8 mouse cellular contexts compared by ENCODE assay signal in the genomic region with DNA sequence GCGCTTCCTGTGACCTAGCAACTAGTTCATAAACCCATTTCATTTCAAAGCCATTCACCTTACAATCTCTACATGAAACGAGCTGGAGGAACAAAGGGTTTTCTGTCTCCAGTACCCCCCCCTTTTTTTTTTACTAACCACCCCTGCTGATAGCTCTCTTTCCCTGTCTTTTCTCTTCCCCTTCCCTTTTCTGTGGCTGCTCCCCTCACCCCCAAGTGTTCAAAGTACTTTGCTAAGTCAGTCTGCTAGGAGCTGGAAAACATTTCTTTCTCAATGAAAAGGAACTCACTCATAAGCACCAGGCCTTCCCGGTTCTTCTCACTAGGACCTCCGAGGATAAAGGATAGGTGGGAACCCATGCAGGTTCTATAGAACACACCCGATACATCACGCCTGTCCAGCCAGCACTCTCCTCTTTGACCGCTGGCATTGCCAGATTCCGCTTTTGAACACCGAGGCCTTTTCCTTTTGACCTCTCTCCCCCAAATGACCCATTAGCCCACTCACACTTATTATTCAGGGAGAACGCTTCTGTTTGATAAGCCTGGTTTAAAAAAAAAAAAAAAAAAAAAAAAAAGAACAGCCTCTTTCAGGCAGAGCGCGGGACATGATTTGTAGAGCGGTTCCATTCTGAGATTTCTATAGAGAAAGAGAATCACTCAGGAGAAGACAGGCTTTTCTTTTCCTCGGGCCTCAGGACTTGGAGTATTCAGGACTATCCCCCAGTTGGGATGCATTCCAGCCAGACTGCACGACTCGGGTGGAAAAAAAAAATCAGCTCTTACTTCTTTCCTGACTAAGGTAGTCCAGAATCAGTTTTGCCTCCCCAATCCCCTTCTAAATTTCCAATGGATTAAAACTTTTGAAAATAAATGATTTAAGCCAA.
DNase-seq lines count a peak whose midpoint lies in the region; ATAC-seq and TF ChIP-seq lines count a peak whose summit lies in the region.

No protein-coding gene starts in this region.

- 33% methylated on average over 16 of the region's 16 CpGs for WGBS in thymus, adult 2 months
- 7% methylated on average over 16 of the region's 16 CpGs for WGBS in liver, embryonic 12.5 days (ENCODE audit: insufficient replicate concordance)
- WGBS in stomach, embryonic 16.5 days, result 5% methylated on average over 16 of the region's 16 CpGs

- H3K27ac ChIP-seq in thymus, adult 2 months (ENCODE audit: control insufficient read depth, insufficient read depth, low read length), result 0 out of 2 replicates have a peak overlapping the region, but pooled peaks have one; percentile 30
- no peak overlapping the region for H3K27ac ChIP-seq in liver, embryonic 12.5 days
- peak overlapping the region; percentile 96 for H3K27ac ChIP-seq in stomach, embryonic 16.5 days (ENCODE audit: low read length)

- no peaks in the 10 kb centered on the region for H3K27me3 ChIP-seq in thymus, adult 2 months (ENCODE audit: control insufficient read depth, insufficient read depth, low read length)
- H3K27me3 ChIP-seq in liver, embryonic 12.5 days (replicated peaks), result peaks cover 48% of the 10 kb centered on the region
- no peaks in the 10 kb centered on the region for H3K27me3 ChIP-seq in stomach, embryonic 16.5 days (ENCODE audit: control insufficient read depth, insufficient read depth, low read length)

- no peaks in the 10 kb centered on the region for H3K9me3 ChIP-seq in liver, embryonic 12.5 days (replicated peaks)
- no peaks in the 10 kb centered on the region for H3K9me3 ChIP-seq in stomach, embryonic 16.5 days (replicated peaks; ENCODE audit: control insufficient read depth, low read length)

- TF ChIP-seq POLR2A in thymus, adult 2 months (IDR thresholded peaks at IDR 0.05; ENCODE audit: control insufficient read depth, extremely low read depth, insufficient read depth, low read length, poor library complexity), result no peak

- ATAC-seq in liver, embryonic 12.5 days, result no peak
- no peak for ATAC-seq in stomach, embryonic 16.5 days (ENCODE audit: insufficient read depth, low FRiP score)
- no peak for ATAC-seq in erythroid progenitor cell, adult 5-6 weeks (replicated peaks; ENCODE audit: low FRiP score, poor library complexity, severe bottlenecking)

- intact Hi-C loops in left cerebral cortex, postnatal 36 days (cut with DNase I), result loop anchor here (5.0 kb wide), 1 partner anchor 37 kb away; no protein-coding TSS in a partner anchor

- H3K36me3 ChIP-seq in thymus, adult 2 months (ENCODE audit: control insufficient read depth, insufficient read depth, low read length), result no peaks in the 10 kb centered on the region
- H3K36me3 ChIP-seq in liver, embryonic 12.5 days, result no peaks in the 10 kb centered on the region
- no peaks in the 10 kb centered on the region for H3K36me3 ChIP-seq in stomach, embryonic 16.5 days (ENCODE audit: control insufficient read depth, insufficient read depth, low read length)

- 0 out of 2 replicates have a peak overlapping the region, but pooled peaks have one; percentile 26 for H3K4me3 ChIP-seq in thymus, adult 2 months (ENCODE audit: control insufficient read depth, insufficient read depth, low read length)
- H3K4me3 ChIP-seq in liver, embryonic 12.5 days, result peak overlapping the region; percentile 58
- H3K4me3 ChIP-seq in stomach, embryonic 16.5 days (replicated peaks; ENCODE audit: low read length), result peak overlapping the region; percentile 66

- peak overlapping the region; percentile 79 for H3K4me2 ChIP-seq in liver, embryonic 12.5 days
- H3K4me2 ChIP-seq in stomach, embryonic 16.5 days (ENCODE audit: low read depth, low read length), result peak overlapping the region; percentile 75

- TF ChIP-seq CTCF in thymus, adult 2 months (IDR thresholded peaks at IDR 0.05; ENCODE audit: borderline replicate concordance, control insufficient read depth, extremely low read depth, insufficient read depth, low read length, poor library complexity), result no peak

- H3K4me1 ChIP-seq in thymus, adult 2 months (replicated peaks; ENCODE audit: control insufficient read depth, insufficient read depth, low read length), result peaks cover 9% of the 10 kb centered on the region
- H3K4me1 ChIP-seq in liver, embryonic 12.5 days, result peaks cover 18% of the 10 kb centered on the region
- H3K4me1 ChIP-seq in stomach, embryonic 16.5 days (ENCODE audit: control insufficient read depth, insufficient read depth, low read length), result peaks cover 24% of the 10 kb centered on the region

- DNase-seq in adrenal gland, adult 2 months, result peak; percentile 37
- no peak for DNase-seq in adrenal gland, postnatal 14 days
- no peak for DNase-seq in thymus, adult 2 months
- DNase-seq in thymus, postnatal 14 days, result no peak
- DNase-seq in left cerebral cortex, postnatal 36 days (ENCODE audit: low spot score in 2 of 2), result no peak

- H3K9ac ChIP-seq in liver, embryonic 12.5 days, result peak overlapping the region; percentile 55
- H3K9ac ChIP-seq in stomach, embryonic 16.5 days (ENCODE audit: low read length), result peak overlapping the region; percentile 55
